Mouse (Mus musculus): ENCODE measurements around the gene Pigs.

DNA sequence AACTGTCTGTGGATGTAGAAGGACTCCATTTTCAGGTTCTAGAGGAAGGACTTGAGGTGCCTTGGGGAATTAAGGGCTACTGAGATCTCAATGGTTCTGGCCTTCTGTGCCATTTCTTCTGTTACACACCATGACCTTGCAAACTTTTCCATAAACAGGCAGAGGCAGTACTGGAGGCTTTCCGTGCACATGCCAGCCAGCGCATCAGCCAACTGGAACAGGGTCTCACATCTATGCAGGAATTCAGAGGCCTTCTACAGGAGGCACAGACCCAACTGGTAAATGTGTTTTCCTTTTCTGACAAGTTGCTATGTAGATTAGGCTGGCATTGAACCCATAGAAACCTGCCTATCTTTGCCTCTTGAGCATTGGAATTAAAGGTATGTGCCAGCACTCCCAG, 14.6 kb upstream of the Pigs start:
- TF ChIP-seq CTCF (IDR thresholded peaks at IDR 0.05; ENCODE audit: low read depth): no peak
- no peak for TF ChIP-seq EP300 (IDR thresholded peaks at IDR 0.05; ENCODE audit: low read depth)

All from liver, postnatal 0 days (tissue).